Mouse (Mus musculus): ENCODE data around the gene Rasl10b. TPM values are rescaled to one million over a fixed set of nuclear protein-coding genes. Genes with fewer than 3 reads are reported as not detected.

The Rasl10b gene
- 2.3 and 2.9 TPM in 2 replicates for polyA plus RNA-seq (2014; fragmentation: Nextera tagmentation; extraction: Ambion mirVana)

DNA sequence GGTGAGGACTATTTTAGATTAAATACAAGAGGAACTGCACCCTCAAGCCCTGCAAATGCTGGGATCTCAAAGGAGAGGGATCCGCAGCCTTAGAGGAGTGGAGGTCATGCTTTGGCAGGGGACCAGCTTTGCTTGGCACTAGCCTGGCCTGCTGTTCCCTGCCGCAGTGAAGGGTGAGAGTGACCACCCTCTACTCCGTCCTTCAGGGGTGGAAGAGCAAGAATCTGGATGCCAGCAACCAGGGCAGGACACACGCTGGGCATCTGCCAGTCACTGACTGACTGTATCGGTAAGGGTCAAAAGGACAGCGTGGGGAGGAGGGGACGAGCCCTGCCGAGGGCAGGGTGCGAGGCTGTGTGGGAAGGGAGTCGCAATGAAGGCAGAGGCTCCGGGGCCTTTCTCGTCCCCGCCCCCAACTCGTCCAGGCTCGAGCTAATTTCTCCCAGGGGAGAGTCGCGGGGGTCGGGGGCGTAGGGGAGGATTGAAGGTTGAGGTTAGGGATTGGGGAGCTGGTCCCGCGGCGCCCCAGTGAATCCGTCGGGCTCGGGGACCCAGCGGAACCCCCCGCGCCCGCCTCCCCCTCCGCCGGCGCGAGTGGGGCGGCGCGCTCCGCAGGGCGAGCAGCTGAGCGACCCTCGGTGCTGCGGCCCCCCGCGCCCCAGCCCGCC, at the start of gene Rasl10b:
TSS of gene Rasl10b (plus strand) at position 51 of the 668 bp plus-strand sequence.
- Histone ChIP-seq H3K4me1 (ENCODE audit: control insufficient read depth, insufficient read depth, low read length) (peaks cover 3% of the 10 kb centered on the region; the same call in 1 of the 2 replicates), H3K36me3 (ENCODE audit: control insufficient read depth, insufficient read depth, low read length) (peaks cover 1% of the 10 kb centered on the region; the same call in 1 of the 2 replicates), H3K9me3 (ENCODE audit: control insufficient read depth, low read length) (no peaks in the 10 kb centered on the region), H3K4me2 (ENCODE audit: low read depth, low read length) (peak within 1 kb of the TSS; percentile 90), H3K27ac (replicated peaks; ENCODE audit: low read depth, low read length) (no peak within 1 kb of the TSS), H3K4me3 (ENCODE audit: low read depth, low read length) (peak within 1 kb of the TSS; percentile 71), H3K27me3 (replicated peaks; ENCODE audit: control insufficient read depth, insufficient read depth, low read length) (no peaks in the 10 kb centered on the region; the same call in 1 of the 2 replicates), H3K9ac (ENCODE audit: low read depth, low read length) (peak within 1 kb of the TSS; percentile 74)
- DNase-seq (ENCODE audit: low spot score), result peak; percentile 35
- ATAC-seq (ENCODE audit: low read depth), result peak; percentile 78
- 4% methylated on average over 12 of the region's 44 CpGs for WGBS

DNA sequence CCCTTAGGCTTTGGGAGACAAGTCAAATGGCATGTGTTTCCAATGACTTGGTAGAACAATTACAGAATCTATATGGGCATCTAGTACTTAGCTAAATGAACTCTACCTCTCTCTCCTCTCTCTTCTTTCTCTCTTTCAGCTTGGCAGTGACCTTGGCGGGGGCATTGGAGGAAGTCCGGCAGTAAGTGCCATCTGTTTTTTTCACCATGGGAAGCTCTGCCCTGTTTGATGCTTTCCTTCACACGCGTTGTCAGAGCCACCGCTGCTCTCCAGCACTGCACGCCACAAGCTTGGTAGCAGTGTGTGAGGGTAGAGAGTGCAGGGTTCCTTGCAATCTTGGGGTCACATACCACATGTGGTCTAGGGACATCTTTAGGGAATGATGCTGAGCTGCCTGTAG, 44.3 kb upstream of the Rasl10b start:
- no peak overlapping the region for H3K27ac ChIP-seq (replicated peaks; ENCODE audit: low read depth, low read length)
- no peaks in the 10 kb centered on the region for H3K4me1 ChIP-seq (ENCODE audit: control insufficient read depth, insufficient read depth, low read length)
- no peaks in the 10 kb centered on the region for H3K27me3 ChIP-seq (replicated peaks; ENCODE audit: control insufficient read depth, insufficient read depth, low read length)
- ATAC-seq (ENCODE audit: low read depth), result no peak
- no peak overlapping the region for H3K4me3 ChIP-seq (ENCODE audit: low read depth, low read length)
- H3K36me3 ChIP-seq (ENCODE audit: control insufficient read depth, insufficient read depth, low read length), result peaks cover 51% of the 10 kb centered on the region
- no peak overlapping the region for H3K9ac ChIP-seq (ENCODE audit: low read depth, low read length)
- 92% methylated on average over 6 of the region's 6 CpGs for WGBS
- DNase-seq (ENCODE audit: low spot score), result no peak
- no peaks in the 10 kb centered on the region for H3K9me3 ChIP-seq (ENCODE audit: control insufficient read depth, low read length)
- H3K4me2 ChIP-seq (ENCODE audit: low read depth, low read length), result no peak overlapping the region

DNA sequence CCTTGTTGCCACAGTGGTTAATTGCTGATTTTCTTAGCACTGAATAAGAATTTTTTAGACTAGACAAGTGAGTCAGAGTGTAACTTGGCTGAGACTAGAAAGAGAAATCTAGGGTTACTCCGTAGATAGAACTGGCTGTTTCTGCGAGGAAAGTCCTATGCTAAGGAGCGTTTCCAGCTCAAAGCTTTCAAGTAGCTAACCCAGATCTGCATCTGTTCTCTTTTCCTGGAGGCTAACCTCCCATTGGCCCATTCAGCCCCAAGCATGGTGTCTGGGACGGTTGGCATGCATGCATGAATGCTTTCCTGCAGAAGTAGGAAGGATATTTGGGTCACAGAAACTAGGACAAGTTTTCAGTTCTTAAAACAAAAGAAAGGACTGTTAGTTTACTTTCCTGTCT, 37.7 kb upstream of the Rasl10b start:
- Histone ChIP-seq H3K27me3 (replicated peaks; ENCODE audit: control insufficient read depth, insufficient read depth, low read length) (no peaks in the 10 kb centered on the region), H3K27ac (replicated peaks; ENCODE audit: low read depth, low read length) (no peak overlapping the region), H3K4me3 (ENCODE audit: low read depth, low read length) (no peak overlapping the region), H3K9me3 (ENCODE audit: control insufficient read depth, low read length) (no peaks in the 10 kb centered on the region), H3K4me1 (ENCODE audit: control insufficient read depth, insufficient read depth, low read length) (no peaks in the 10 kb centered on the region), H3K4me2 (ENCODE audit: low read depth, low read length) (no peak overlapping the region), H3K36me3 (ENCODE audit: control insufficient read depth, insufficient read depth, low read length) (peaks cover 70% of the 10 kb centered on the region), H3K9ac (ENCODE audit: low read depth, low read length) (no peak overlapping the region)
- WGBS, result 86% methylated on average over 4 of the region's 4 CpGs
- no peak for ATAC-seq (ENCODE audit: low read depth)
- DNase-seq (ENCODE audit: low spot score), result peak; percentile 39

DNA sequence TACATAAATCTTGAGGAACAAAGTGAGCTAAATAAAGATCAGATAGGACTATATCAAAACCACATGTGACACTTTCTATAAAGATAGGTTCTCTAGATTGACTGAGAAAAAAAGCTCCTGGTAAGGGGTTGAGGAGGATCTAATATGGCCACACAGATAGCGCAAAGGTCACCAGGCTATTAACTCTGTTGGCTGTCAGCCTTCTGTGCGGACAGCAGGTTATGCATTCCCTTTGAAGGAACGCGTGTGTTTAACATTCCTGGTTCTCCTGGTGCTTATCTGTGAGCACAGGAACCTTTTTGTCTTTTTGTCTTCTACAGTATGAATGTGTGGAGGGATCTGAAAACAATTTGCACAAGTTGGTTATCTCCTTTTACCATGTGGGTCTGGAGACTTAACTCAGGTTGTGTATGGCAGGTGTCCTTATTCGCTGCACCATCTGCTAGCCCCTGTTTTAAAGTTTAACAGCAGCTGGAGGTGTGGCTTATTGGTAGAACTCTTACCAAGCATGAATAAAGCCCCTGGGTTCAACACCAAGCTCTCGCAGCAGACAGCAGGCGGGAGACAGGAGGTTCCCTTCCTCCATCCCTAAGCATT, 29.1 kb upstream of the Rasl10b start:
- Histone ChIP-seq H3K9ac (ENCODE audit: low read depth, low read length) (no peak overlapping the region), H3K4me1 (ENCODE audit: control insufficient read depth, insufficient read depth, low read length) (no peaks in the 10 kb centered on the region), H3K36me3 (ENCODE audit: control insufficient read depth, insufficient read depth, low read length) (peaks cover 34% of the 10 kb centered on the region; the same call in 1 of the 2 replicates), H3K4me2 (ENCODE audit: low read depth, low read length) (no peak overlapping the region), H3K4me3 (ENCODE audit: low read depth, low read length) (no peak overlapping the region), H3K27ac (replicated peaks; ENCODE audit: low read depth, low read length) (no peak overlapping the region), H3K27me3 (replicated peaks; ENCODE audit: control insufficient read depth, insufficient read depth, low read length) (no peaks in the 10 kb centered on the region), H3K9me3 (ENCODE audit: control insufficient read depth, low read length) (no peaks in the 10 kb centered on the region)
- no peak for DNase-seq (ENCODE audit: low spot score)
- WGBS, result 75% methylated on average over 7 of the region's 7 CpGs
- no peak for ATAC-seq (ENCODE audit: low read depth)

DNA sequence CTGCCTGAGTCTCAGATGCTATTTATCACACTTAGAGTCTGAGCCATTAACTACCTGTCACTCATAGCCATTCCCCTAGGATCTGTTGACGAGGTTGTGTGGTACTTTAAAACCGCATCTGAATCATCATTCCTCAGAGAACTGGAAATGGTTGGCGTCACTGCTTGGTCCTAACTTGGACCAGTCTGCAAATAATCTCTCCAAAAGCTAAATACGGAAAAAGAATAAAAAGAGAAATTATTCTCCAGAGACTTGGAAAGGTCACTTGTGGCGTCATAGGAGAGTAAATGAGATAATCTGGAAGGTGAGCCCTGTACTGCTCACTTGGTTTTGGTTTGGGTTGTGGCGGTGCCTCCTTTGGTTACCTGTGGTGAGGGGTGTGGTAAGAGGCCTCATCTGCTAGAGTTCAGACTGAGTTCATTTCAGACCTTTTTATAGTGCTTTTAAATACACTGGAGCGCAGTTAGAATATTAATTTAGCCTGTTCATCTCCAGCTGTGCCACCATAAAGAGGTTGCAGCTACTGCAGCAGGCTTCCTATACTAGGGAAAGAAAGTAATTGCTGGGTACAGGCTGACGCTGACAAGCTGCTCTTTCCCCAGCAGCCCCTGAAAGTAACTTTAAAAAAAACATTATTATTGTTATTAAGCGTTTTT, 25.9 kb upstream of the Rasl10b start:
- Histone ChIP-seq H3K4me2 (ENCODE audit: low read depth, low read length) (no peak overlapping the region), H3K4me1 (ENCODE audit: control insufficient read depth, insufficient read depth, low read length) (no peaks in the 10 kb centered on the region), H3K4me3 (ENCODE audit: low read depth, low read length) (no peak overlapping the region), H3K9ac (ENCODE audit: low read depth, low read length) (no peak overlapping the region), H3K9me3 (ENCODE audit: control insufficient read depth, low read length) (no peaks in the 10 kb centered on the region), H3K36me3 (ENCODE audit: control insufficient read depth, insufficient read depth, low read length) (peaks cover 14% of the 10 kb centered on the region; the same call in 1 of the 2 replicates), H3K27ac (replicated peaks; ENCODE audit: low read depth, low read length) (no peak overlapping the region), H3K27me3 (replicated peaks; ENCODE audit: control insufficient read depth, insufficient read depth, low read length) (no peaks in the 10 kb centered on the region)
- WGBS, result 74% methylated on average over 9 of the region's 9 CpGs
- ATAC-seq (ENCODE audit: low read depth), result no peak
- DNase-seq (ENCODE audit: low spot score), result no peak

DNA sequence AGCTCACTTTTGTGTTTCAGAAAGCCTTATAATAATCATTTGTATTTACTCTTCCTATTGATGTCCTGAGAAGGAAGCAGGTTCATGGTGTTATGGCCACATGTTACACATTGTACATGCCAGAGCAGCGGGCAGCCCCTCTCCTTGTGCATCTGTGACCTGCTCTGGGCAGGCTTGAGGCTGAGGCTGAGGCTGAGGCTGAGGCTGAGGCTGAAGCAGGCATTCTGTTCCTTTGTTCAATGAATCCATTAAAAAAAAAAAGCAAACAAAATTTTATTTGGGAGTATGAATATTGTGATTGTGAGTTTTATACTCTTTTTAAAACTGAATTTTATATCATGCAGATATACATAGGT, 25.4 kb upstream of the Rasl10b start:
- Histone ChIP-seq H3K36me3 (ENCODE audit: control insufficient read depth, insufficient read depth, low read length) (peaks cover 13% of the 10 kb centered on the region; the same call in 1 of the 2 replicates), H3K4me1 (ENCODE audit: control insufficient read depth, insufficient read depth, low read length) (no peaks in the 10 kb centered on the region), H3K27me3 (replicated peaks; ENCODE audit: control insufficient read depth, insufficient read depth, low read length) (no peaks in the 10 kb centered on the region), H3K9ac (ENCODE audit: low read depth, low read length) (no peak overlapping the region), H3K4me2 (ENCODE audit: low read depth, low read length) (no peak overlapping the region), H3K27ac (replicated peaks; ENCODE audit: low read depth, low read length) (no peak overlapping the region), H3K4me3 (ENCODE audit: low read depth, low read length) (no peak overlapping the region), H3K9me3 (ENCODE audit: control insufficient read depth, low read length) (no peaks in the 10 kb centered on the region)
- 91% methylated on average over 1 of the region's 1 CpGs for WGBS
- no peak for ATAC-seq (ENCODE audit: low read depth)
- DNase-seq (ENCODE audit: low spot score), result no peak

DNA sequence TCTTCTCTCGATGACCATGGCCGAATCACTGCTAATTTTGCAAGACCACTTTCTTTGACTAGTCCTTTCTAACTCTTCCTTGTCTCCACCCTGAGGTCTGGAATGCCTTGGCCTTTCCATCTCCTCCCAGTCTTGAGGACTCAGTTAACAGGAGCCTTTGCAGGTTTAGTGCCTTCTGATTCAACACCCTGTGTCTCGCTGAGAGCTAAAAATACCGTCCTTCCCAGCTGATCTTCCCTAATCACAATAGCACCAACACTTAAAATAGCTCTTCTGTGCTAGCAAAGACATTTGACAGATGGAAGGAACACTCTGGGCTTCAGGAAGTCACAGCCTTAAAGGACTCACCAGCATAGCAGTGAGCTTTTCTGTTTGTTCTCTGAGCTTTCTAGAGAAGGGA, 15.9 kb upstream of the Rasl10b start:
- H3K9ac ChIP-seq (ENCODE audit: low read depth, low read length), result no peak overlapping the region
- no peak for ATAC-seq (ENCODE audit: low read depth)
- H3K4me1 ChIP-seq (ENCODE audit: control insufficient read depth, insufficient read depth, low read length), result no peaks in the 10 kb centered on the region
- H3K9me3 ChIP-seq (ENCODE audit: control insufficient read depth, low read length), result no peaks in the 10 kb centered on the region
- H3K36me3 ChIP-seq (ENCODE audit: control insufficient read depth, insufficient read depth, low read length), result peaks cover 57% of the 10 kb centered on the region
- H3K27ac ChIP-seq (replicated peaks; ENCODE audit: low read depth, low read length), result no peak overlapping the region
- H3K4me2 ChIP-seq (ENCODE audit: low read depth, low read length), result no peak overlapping the region
- WGBS, result 95% methylated on average over 4 of the region's 4 CpGs
- no peak overlapping the region for H3K4me3 ChIP-seq (ENCODE audit: low read depth, low read length)
- no peaks in the 10 kb centered on the region for H3K27me3 ChIP-seq (replicated peaks; ENCODE audit: control insufficient read depth, insufficient read depth, low read length)
- no peak for DNase-seq (ENCODE audit: low spot score)

DNA sequence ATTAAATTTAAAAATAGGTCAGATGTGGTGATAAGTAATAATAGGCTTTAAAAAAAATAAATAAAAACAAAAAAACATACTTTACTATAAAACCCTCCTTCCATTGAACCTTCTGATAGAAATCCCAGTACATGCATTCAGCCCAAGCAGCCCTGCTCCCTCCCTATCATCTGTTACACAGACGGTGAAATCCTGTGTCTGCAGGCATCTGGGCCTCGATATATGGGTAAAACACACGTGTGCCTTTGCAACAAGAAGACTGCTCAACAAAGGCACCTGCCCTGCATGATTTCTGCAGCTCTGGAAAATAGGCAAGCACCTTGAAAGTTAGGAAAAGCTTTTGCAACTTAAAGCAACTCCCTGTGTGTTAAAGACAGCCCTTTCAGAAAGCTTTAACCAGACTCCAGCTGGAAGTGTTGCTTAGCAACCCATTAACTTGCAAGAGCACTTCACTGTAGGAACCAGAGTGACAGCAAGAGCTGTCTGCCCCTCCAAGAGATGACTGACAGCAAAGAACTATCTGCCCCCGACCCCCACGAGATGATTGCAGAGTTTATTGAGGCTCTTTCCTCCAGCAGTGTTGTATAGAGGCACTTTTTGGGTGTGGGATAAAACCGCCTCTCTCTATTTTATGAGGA, 14.0 kb upstream of the Rasl10b start:
- DNase-seq (ENCODE audit: low spot score) (peak; percentile 27), ATAC-seq (ENCODE audit: low read depth) (no peak)
- H3K27me3 ChIP-seq (replicated peaks; ENCODE audit: control insufficient read depth, insufficient read depth, low read length), result no peaks in the 10 kb centered on the region
- no peak overlapping the region for H3K4me3 ChIP-seq (ENCODE audit: low read depth, low read length)
- H3K4me1 ChIP-seq (ENCODE audit: control insufficient read depth, insufficient read depth, low read length), result no peaks in the 10 kb centered on the region
- no peak overlapping the region for H3K9ac ChIP-seq (ENCODE audit: low read depth, low read length)
- no peak overlapping the region for H3K27ac ChIP-seq (replicated peaks; ENCODE audit: low read depth, low read length)
- WGBS, result 43% methylated on average over 6 of the region's 6 CpGs
- H3K9me3 ChIP-seq (ENCODE audit: control insufficient read depth, low read length), result no peaks in the 10 kb centered on the region
- H3K4me2 ChIP-seq (ENCODE audit: low read depth, low read length), result no peak overlapping the region
- peaks cover 58% of the 10 kb centered on the region for H3K36me3 ChIP-seq (ENCODE audit: control insufficient read depth, insufficient read depth, low read length)

All from embryonic facial prominence, embryonic 14.5 days (tissue).